Mouse (Mus musculus) spleen, adult 2 months (tissue): ENCODE measurements around the gene Rufy4. TPM values are rescaled to one million over a fixed set of nuclear protein-coding genes. Genes with fewer than 3 reads are reported as not detected.

Source experiments
- DNase-seq, 2 experiments: peaks; one replicate each; pipeline versions ENCODE4 v3.0.0 to v3.0.0-alpha.2; 2012 to 2021; ENCODE audit warnings: low spot score in 2 of 2, low read depth in 1 of 2
- H3K27ac ChIP-seq: fragments of 200-500 bp; 2 replicates; pipeline ENCODE4 v1.5.1; 2012; ENCODE audit warnings: low read length, inconsistent platforms; ENCODE audit not compliant: insufficient read depth
- H3K27me3 ChIP-seq: fragments of 200-500 bp; 2 replicates; pipeline ENCODE4 v1.6.1; 2012; ENCODE audit warnings: mild to moderate bottlenecking, moderate library complexity, low read length, inconsistent platforms; ENCODE audit not compliant: control insufficient read depth, insufficient read depth
- H3K36me3 ChIP-seq: fragments of 200-500 bp; 2 replicates; pipeline ENCODE4 v1.6.1; 2012; ENCODE audit warnings: mild to moderate bottlenecking, low read length, inconsistent platforms; ENCODE audit not compliant: control insufficient read depth, insufficient read depth
- H3K4me1 ChIP-seq: fragments of 200-500 bp; 2 replicates; pipeline ENCODE4 v1.6.1; 2011; ENCODE audit warnings: inconsistent platforms; ENCODE audit not compliant: control insufficient read depth, insufficient read depth, insufficient read length
- H3K4me3 ChIP-seq: fragments of 200-500 bp; 2 replicates; pipeline ENCODE4 v1.5.1; 2011; ENCODE audit warnings: mild to moderate bottlenecking, inconsistent platforms; ENCODE audit not compliant: insufficient read depth, insufficient read length; ENCODE audit errors: extremely low read depth
- CTCF ChIP-seq: fragments of 200-500 bp; IDR thresholded peaks from 2 replicates; pipeline ENCODE4 v1.5.1; 2011; ENCODE audit warnings: mild to moderate bottlenecking, inconsistent platforms; ENCODE audit not compliant: insufficient read depth, insufficient read length, insufficient replicate concordance; ENCODE audit errors: extremely low read depth
- POLR2A ChIP-seq: fragments of 200-500 bp; IDR thresholded peaks from 2 replicates; pipeline ENCODE4 v1.6.1; 2011; ENCODE audit warnings: low read depth, low read length, inconsistent platforms
- WGBS: fragments of 180-500 bp; shearing (Covaris S2); methylation state at CpG from one replicate; pipeline ENCODE4 v1.1.7; 2018; 5-methylcytosine and 5-hydroxymethylcytosine counted together
- polyA plus RNA-seq: library from polyadenylated mRNA; depleted of rRNA; stranded (reverse); fragments of >200 nt; gene quantifications from 2 replicates; pipeline ENCODE4 v1.2.3, GENCODE M21; 2012

The Rufy4 gene
- polyA plus RNA-seq, 1 experiment = 0.67 TPM

DNA sequence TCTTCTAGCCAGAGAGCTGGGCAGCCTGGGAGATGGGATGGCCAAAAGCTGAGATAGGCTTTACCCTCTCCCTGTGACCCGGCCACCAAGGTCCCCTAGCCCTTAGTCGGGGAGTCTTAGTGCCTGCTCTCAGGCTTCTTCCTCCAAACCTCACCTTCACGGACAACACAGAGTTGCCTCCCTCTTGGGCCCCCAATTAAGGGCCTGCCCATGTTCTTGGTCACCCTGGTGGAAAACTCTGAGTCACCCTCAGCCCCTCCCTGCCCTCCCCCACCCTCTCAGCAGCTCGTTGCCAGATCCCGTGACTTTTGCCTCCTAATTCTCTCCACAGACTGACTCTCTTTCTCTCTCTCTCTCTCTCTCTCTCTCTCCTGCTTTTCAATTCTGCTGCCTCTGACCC is 40.6 kb upstream of the Rufy4 start:
- Histone ChIP-seq H3K27me3 (no peaks in the 10 kb centered on the region), H3K36me3 (no peaks in the 10 kb centered on the region), H3K4me1 (peaks cover 8% of the 10 kb centered on the region; the same call in 1 of the 2 replicates), H3K4me3 (no peak overlapping the region), H3K27ac (peak overlapping the region; percentile 58)
- DNase-seq = no peak
- WGBS = 70% methylated on average over 5 of the region's 5 CpGs
- TF ChIP-seq POLR2A (no peak), CTCF (no peak)

DNA sequence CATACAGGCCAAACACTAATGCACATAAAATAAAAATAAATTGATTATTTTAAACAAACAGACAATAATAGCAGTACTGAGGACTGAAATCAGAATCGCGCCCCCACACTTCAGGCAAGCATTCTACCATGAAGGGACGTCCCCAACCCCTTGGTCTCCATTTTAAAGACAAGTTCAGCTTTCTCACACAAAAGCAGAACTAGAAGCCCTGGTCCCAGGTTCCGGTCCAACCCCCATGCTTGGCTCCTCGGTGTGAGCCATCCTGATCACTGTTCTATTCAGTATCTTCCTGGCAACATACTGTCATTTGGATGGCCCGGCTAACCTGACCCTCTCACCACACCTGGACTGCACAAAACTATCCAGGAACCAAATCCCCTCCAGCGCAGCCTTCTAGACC is 39.8 kb upstream of the Rufy4 start:
- WGBS = 64% methylated on average over 7 of the region's 7 CpGs
- 0 out of 2 replicates have a peak overlapping the region, but pooled peaks have one; percentile 21 for H3K27ac ChIP-seq

DNA sequence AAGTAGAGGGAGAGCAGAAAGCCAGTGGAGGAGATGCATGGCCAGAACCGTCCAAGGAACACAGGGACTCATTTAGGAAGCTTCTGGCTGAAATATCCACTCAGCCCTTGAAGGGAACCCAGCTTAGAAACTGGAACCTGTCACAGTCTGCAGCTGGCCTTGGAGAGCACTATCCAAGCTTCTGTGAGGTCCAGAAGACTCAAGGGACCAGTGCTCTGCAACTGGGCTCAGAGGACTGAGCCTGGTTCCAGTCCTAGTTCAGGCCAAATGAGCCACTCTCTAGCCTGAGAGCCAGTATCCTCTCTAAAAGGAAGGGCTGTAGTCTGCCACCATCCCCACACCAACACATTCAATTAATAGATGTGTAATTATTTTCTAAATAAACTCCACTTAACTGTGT is 36.8 kb upstream of the Rufy4 start:
- 78% methylated on average over 1 of the region's 1 CpGs for WGBS
- no peak overlapping the region for H3K4me3 ChIP-seq
- no peaks in the 10 kb centered on the region for H3K36me3 ChIP-seq
- no peak for DNase-seq
- H3K27ac ChIP-seq = no peak overlapping the region
- H3K27me3 ChIP-seq = no peaks in the 10 kb centered on the region
- no peak for TF ChIP-seq CTCF
- TF ChIP-seq POLR2A = no peak
- H3K4me1 ChIP-seq = peaks cover 8% of the 10 kb centered on the region; the same call in 1 of the 2 replicates

More for the DNA sequence above, 39.8 kb upstream of the Rufy4 start:
- no peak overlapping the region for H3K4me3 ChIP-seq
- DNase-seq = peak in 1 of 2 experiments; percentile 28
- H3K4me1 ChIP-seq = peaks cover 8% of the 10 kb centered on the region; the same call in 1 of the 2 replicates
- TF ChIP-seq CTCF (no peak), POLR2A (no peak)
- H3K27me3 ChIP-seq = no peaks in the 10 kb centered on the region
- no peaks in the 10 kb centered on the region for H3K36me3 ChIP-seq

DNA sequence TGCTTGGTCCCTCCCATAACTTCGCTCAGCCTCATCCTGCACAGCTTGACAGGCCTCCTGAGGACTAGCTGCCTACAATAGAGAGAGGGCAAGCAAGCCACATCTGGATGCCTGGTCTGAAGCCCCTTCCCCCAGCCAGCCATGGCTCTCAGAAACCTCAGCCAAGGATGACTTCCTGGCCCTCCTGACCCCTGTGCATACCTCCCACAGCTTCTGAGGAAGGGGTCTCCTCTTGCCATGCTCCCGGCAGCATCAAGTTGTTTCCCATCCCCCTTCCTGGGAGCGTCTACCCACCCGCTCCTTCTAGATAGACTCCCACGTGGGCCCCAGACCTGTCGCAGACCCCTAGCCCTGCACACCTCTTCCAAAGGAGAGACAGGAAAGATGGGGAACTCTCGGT is 35.0 kb upstream of the Rufy4 start:
- Histone ChIP-seq H3K4me1 (peaks cover under 1% of the 10 kb centered on the region; the same call in 1 of the 2 replicates), H3K36me3 (no peaks in the 10 kb centered on the region), H3K27me3 (no peaks in the 10 kb centered on the region), H3K4me3 (peak overlapping the region; percentile 13; the same call in 1 of the 2 replicates), H3K27ac (no peak overlapping the region)
- TF ChIP-seq POLR2A (no peak), CTCF (no peak)
- DNase-seq = no peak
- 85% methylated on average over 7 of the region's 7 CpGs for WGBS

DNA sequence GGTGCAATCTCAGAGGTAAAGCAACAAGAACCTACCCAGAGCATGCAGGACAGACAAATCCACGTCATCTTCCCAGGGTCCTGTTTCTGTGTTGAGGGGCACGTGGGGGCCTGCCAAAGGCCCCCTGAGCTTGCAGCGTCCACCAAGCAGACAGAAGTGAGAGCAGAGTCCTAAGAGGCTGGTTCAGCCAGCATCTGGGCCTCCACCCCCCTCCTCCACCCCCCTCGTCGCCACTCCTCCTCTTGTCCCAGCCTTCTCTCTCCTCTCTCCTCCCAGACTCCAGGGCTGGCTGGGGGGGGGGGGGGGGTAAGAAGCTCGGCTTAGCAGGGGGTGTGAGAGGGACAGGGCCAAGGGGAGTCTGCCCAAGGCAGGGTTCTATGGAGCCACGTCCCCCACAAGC is 34.2 kb upstream of the Rufy4 start:
- peak overlapping the region; percentile 5; the same call in 1 of the 2 replicates for H3K27ac ChIP-seq
- TF ChIP-seq CTCF (no peak), POLR2A (no peak)
- no peaks in the 10 kb centered on the region; the same call in 1 of the 2 replicates for H3K4me1 ChIP-seq
- peak overlapping the region; percentile 24; the same call in 1 of the 2 replicates for H3K4me3 ChIP-seq
- WGBS = 64% methylated on average over 7 of the region's 7 CpGs
- no peaks in the 10 kb centered on the region for H3K27me3 ChIP-seq
- DNase-seq = no peak
- no peaks in the 10 kb centered on the region for H3K36me3 ChIP-seq

DNA sequence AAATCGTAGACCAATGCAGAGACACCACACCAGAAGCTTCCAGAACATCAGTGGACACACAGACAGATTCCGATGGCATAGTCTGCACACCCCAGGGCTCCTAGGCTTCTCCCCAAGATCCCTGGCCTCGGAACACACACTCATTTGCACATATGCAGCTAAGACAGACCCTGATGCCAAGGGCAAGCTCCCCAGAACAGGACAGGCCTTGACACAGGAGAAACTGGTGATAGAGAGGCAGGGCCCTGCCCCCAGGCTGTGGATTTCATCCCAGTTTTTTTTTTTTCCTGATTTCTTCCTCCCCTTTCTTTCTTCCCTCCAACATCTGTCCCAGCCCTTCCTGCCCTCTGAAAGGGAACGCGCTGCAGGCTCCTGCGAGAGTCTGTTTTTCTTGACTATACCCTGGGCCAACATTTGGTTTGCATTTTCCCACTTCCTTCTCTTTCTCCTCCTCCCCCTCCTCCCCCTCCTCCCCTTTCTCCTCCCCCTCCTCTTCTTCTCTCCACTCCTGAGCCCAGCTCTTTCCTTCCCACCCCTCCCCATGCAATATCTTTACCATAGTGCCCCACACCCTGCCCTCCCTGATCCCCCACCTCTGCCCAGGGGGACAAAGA is 33.6 kb upstream of the Rufy4 start:
- no peak for DNase-seq
- Histone ChIP-seq H3K4me3 (no peak overlapping the region), H3K27me3 (0 out of 2 replicates have a peak, but pooled peaks cover under 1% of the 10 kb centered on the region), H3K27ac (peak overlapping the region; percentile 5; the same call in 1 of the 2 replicates), H3K4me1 (no peaks in the 10 kb centered on the region; the same call in 1 of the 2 replicates), H3K36me3 (no peaks in the 10 kb centered on the region)
- TF ChIP-seq POLR2A = no peak
- TF ChIP-seq CTCF = no peak
- 49% methylated on average over 6 of the region's 6 CpGs for WGBS

DNA sequence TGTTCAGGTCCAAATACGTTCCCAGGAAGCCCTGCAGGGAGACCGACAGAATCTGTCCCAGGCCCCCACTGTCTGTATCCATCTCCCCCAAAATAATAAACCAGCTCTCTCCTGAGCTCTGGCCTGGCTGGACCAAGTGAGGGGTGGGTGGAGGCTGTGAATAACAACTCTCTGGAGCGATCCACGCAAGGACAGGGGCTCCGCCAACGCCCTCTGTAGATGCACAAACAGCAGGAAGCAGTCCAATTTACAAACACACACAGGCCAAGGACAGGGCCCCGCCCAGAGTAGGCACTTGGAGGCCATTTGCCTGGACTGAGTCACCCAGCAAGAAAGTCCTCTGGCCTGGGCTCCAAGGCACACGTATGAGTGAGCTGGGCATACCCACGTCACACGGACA is 33.1 kb upstream of the Rufy4 start:
- Histone ChIP-seq H3K27ac (no peak overlapping the region), H3K4me1 (no peaks in the 10 kb centered on the region; the same call in 1 of the 2 replicates), H3K4me3 (no peak overlapping the region), H3K36me3 (no peaks in the 10 kb centered on the region), H3K27me3 (0 out of 2 replicates have a peak, but pooled peaks cover 1% of the 10 kb centered on the region)
- WGBS = 82% methylated on average over 10 of the region's 10 CpGs
- no peak for TF ChIP-seq CTCF
- TF ChIP-seq POLR2A = no peak
- DNase-seq = no peak
